In the genomic region with DNA sequence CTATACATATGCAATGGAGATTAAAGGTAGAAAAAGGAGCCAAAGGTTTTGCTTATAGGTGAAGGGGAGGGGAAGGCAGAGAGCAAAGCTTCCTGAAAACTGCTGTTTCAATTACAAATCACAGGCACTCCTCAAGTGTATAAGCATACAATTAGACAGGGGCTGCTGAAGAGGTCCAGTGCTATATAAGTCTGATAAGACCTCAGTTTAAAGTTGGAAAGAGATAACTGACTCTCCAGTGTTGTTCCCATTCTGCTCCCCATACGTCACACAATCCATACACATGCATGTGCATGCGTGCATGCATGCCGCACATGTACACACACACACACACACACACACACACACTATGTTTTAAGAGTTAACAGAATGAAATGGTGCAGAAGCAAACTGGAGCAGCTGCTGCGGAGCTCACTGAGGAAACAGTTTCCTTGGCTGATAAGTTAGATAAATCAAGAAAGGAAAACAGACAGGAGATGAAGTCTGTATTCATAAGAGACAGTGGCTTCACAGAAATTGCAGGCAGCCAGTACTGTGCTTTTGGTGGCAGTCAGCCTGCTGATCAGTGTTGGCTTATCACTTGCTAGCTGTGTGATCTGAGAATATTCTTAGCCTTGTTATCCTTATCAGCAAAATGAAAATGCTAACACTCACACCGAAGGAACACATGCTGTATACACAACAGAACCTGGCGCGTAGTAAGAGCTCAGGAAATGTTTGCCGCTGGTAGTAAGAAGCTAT, we compare ENCODE assay signal across 14 mouse cellular contexts.
DNase-seq lines count a peak whose midpoint lies in the region; ATAC-seq and TF ChIP-seq lines count a peak whose summit lies in the region.
"Had no signal": no experiment of that assay in that cellular context is flagged by ENCODE, and none has a peak within 500 bp of the region (broad histone marks: within the 10 kb centered on the region; RNA-seq: fewer than 3 reads in every experiment).

No protein-coding gene starts in this region.

- peaks cover 4% of the 10 kb centered on the region for H3K9me3 ChIP-seq in heart, embryonic 10.5 days
- H3K9me3 ChIP-seq in liver, embryonic 12.5 days (replicated peaks), result peaks cover 12% of the 10 kb centered on the region
- peaks cover 6% of the 10 kb centered on the region; the same call in 1 of the 2 replicates for H3K9me3 ChIP-seq in forebrain, embryonic 16.5 days (ENCODE audit: control insufficient read depth, low read length)
- peaks cover 3% of the 10 kb centered on the region; the same call in 1 of the 2 replicates for H3K9me3 ChIP-seq in liver, embryonic 14.5 days (ENCODE audit: control insufficient read depth, low read length)
- H3K9me3 ChIP-seq: embryonic facial prominence, embryonic 15.5 days had no signal

- H3K9ac ChIP-seq in liver, embryonic 12.5 days, result no peak overlapping the region
- no peak overlapping the region for H3K9ac ChIP-seq in forebrain, embryonic 16.5 days (replicated peaks; ENCODE audit: low read depth, low read length)
- H3K9ac ChIP-seq in liver, embryonic 14.5 days (replicated peaks), result no peak overlapping the region
- H3K9ac ChIP-seq: embryonic facial prominence, embryonic 15.5 days; kidney, embryonic 15.5 days had no signal

- no peak for DNase-seq in heart, embryonic 10.5 days (ENCODE audit: low spot score)
- DNase-seq in heart, postnatal 25 days (ENCODE audit: low spot score), result no peak
- DNase-seq in liver, result no peak
- no peak for DNase-seq in liver, embryonic 14.5 days (ENCODE audit: low read depth in 3 of 3, low spot score in 3 of 3)
- no peak for DNase-seq in c-Kit-positive CD71-positive TER-119-positive erythroid progenitor cells, embryonic 14.5 days (ENCODE audit: low spot score)
- DNase-seq: adrenal gland, postnatal 14 days; cerebellum, adult 11-12 months; right cerebral cortex, postnatal 4 days had no signal

- H3K4me2 ChIP-seq in liver, embryonic 12.5 days, result no peak overlapping the region
- no peak overlapping the region for H3K4me2 ChIP-seq in forebrain, embryonic 16.5 days (ENCODE audit: low read length)
- no peak overlapping the region for H3K4me2 ChIP-seq in liver, embryonic 14.5 days (ENCODE audit: low read depth)
- H3K4me2 ChIP-seq: embryonic facial prominence, embryonic 15.5 days; kidney, embryonic 15.5 days had no signal

- 31% methylated on average over 8 of the region's 8 CpGs for WGBS in heart, embryonic 10.5 days
- WGBS in liver, embryonic 12.5 days (ENCODE audit: insufficient replicate concordance), result 55% methylated on average over 8 of the region's 8 CpGs
- WGBS in forebrain, embryonic 16.5 days, result 71% methylated on average over 8 of the region's 8 CpGs
- 48% methylated on average over 8 of the region's 8 CpGs for WGBS in liver, embryonic 14.5 days (ENCODE audit: insufficient replicate concordance)

- ATAC-seq in liver, embryonic 12.5 days, result peak; percentile 79
- ATAC-seq in forebrain, embryonic 16.5 days, result peak; percentile 76
- peak; percentile 54 for ATAC-seq in liver, embryonic 14.5 days (ENCODE audit: insufficient read depth)
- no peak for ATAC-seq in cerebellum, adult (ENCODE audit: insufficient number of reproducible peaks, low FRiP score, low TSS enrichment)

- intact Hi-C loops in heart, postnatal 25 days (cut with DNase I), result no loop called here

- no peaks in the 10 kb centered on the region for H3K27me3 ChIP-seq in heart, embryonic 10.5 days (ENCODE audit: insufficient read depth, poor library complexity, severe bottlenecking)
- no peaks in the 10 kb centered on the region for H3K27me3 ChIP-seq in liver, embryonic 12.5 days (replicated peaks)
- H3K27me3 ChIP-seq in forebrain, embryonic 16.5 days (replicated peaks; ENCODE audit: control insufficient read depth, insufficient read depth, low read length), result no peaks in the 10 kb centered on the region
- no peaks in the 10 kb centered on the region for H3K27me3 ChIP-seq in liver, embryonic 14.5 days (ENCODE audit: control insufficient read depth, insufficient read depth, low read length)
- H3K27me3 ChIP-seq: embryonic facial prominence, embryonic 15.5 days; kidney, embryonic 15.5 days had no signal

- H3K27ac ChIP-seq in heart, embryonic 10.5 days, result no peak overlapping the region; the same call in 1 of the 2 replicates
- no peak overlapping the region for H3K27ac ChIP-seq in liver, embryonic 12.5 days
- peak overlapping the region; percentile 25 for H3K27ac ChIP-seq in forebrain, embryonic 16.5 days (ENCODE audit: low read length)
- H3K27ac ChIP-seq in liver, embryonic 14.5 days, result no peak overlapping the region
- H3K27ac ChIP-seq: embryonic facial prominence, embryonic 15.5 days; kidney, embryonic 15.5 days; limb, embryonic 10.5 days had no signal

- no peak for TF ChIP-seq CTCF in liver, embryonic 14.5 days (IDR thresholded peaks at IDR 0.05; ENCODE audit: low read depth)

- H3K4me1 ChIP-seq in heart, embryonic 10.5 days, result peaks cover 21% of the 10 kb centered on the region
- H3K4me1 ChIP-seq in liver, embryonic 12.5 days, result peaks cover 11% of the 10 kb centered on the region
- peaks cover 8% of the 10 kb centered on the region for H3K4me1 ChIP-seq in forebrain, embryonic 16.5 days (replicated peaks; ENCODE audit: control insufficient read depth, insufficient read depth, low read length)
- H3K4me1 ChIP-seq in liver, embryonic 14.5 days (replicated peaks; ENCODE audit: control insufficient read depth in 2 of 2, insufficient read depth in 2 of 2, low read length in 1 of 2), result peaks cover 5 to 8% of the 10 kb centered on the region in 2 experiments; a peak in 3 of 4 replicates
- H3K4me1 ChIP-seq: embryonic facial prominence, embryonic 15.5 days; kidney, embryonic 15.5 days; limb, embryonic 10.5 days had no signal

- H3K36me3 ChIP-seq in heart, embryonic 10.5 days, result 0 out of 2 replicates have a peak, but pooled peaks cover 5% of the 10 kb centered on the region
- H3K36me3 ChIP-seq in liver, embryonic 12.5 days, result peaks cover 4% of the 10 kb centered on the region; the same call in 1 of the 2 replicates
- no peaks in the 10 kb centered on the region for H3K36me3 ChIP-seq in forebrain, embryonic 16.5 days (ENCODE audit: control insufficient read depth, insufficient read depth)
- no peaks in the 10 kb centered on the region for H3K36me3 ChIP-seq in liver, embryonic 14.5 days (replicated peaks; ENCODE audit: control insufficient read depth, insufficient read depth, low read depth)
- H3K36me3 ChIP-seq: embryonic facial prominence, embryonic 15.5 days; kidney, embryonic 15.5 days; limb, embryonic 10.5 days had no signal

- no peak for TF ChIP-seq EP300 in liver, embryonic 14.5 days (IDR thresholded peaks at IDR 0.05; ENCODE audit: low read depth)

- H3K4me3 ChIP-seq in heart, embryonic 10.5 days, result peak overlapping the region; percentile 9; the same call in 1 of the 2 replicates
- no peak overlapping the region for H3K4me3 ChIP-seq in liver, embryonic 12.5 days
- no peak overlapping the region for H3K4me3 ChIP-seq in forebrain, embryonic 16.5 days (replicated peaks; ENCODE audit: low read length)
- H3K4me3 ChIP-seq in liver, embryonic 14.5 days (ENCODE audit: insufficient read depth in 1 of 2, low read depth in 2 of 2, low read length in 2 of 2), result no peak overlapping the region
- H3K4me3 ChIP-seq: embryonic facial prominence, embryonic 15.5 days; kidney, embryonic 15.5 days; limb, embryonic 10.5 days had no signal
